Mouse (Mus musculus) E14TG2a.4 (cell line): ENCODE results near the gene Kcnq5.

Source experiments
- CTCF ChIP-seq: conservative IDR thresholded peaks from 2 replicates; pipeline ENCODE4 v1.5.1; 2014; ENCODE audit warnings: low read length
- NANOG ChIP-seq: IDR thresholded peaks from 2 replicates; pipeline ENCODE4 v1.6.1; 2014; ENCODE audit warnings: borderline replicate concordance, low read length, mixed read lengths

DNA sequence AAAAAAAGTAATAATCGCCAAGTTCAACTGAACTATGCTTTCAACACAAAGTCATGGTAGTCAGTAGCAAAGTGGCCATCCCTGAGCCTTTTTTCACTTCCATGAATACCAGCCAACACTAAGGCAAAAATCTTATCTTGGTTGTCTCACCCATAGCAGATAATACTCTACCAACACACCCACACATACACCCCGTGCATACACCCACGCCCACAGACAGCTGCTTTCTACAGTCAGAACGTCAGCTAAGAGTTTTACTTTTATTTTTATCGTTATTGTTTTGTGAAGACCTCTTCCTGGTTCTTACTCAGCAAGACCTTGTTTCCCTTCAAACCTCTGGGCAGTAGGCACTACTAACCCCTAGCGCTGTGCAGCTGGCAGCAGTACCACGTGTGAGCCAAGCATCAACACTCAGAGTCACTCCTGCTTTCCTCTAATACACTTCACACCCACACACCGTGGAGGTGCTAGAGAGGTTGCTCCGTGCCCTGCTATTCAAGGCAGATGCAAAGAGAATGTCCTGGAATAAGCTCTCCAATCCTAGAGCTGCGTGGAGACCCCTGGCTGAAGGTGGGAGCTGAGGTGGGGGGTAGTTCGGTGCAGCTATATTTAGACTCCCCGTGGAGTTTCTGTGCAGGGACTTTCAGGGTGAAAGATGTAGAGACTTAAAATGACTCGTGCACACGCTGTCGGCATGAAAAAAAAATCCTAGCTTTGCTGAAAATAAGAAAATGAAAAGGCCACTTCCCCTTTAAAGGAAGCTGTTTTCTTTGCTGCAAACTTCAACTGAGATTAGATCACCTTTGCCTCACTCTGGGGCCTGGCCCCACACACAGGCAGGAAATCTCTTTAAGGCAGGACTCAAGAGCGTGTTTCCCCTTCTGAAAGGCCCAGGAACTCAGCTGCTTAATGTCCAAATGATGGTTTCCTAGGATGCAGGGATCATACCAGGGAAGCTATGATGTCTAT lies 1.4 kb upstream of the Kcnq5 start:
- TF ChIP-seq CTCF (no peak), NANOG (no peak)
